Mouse (Mus musculus): ENCODE measurements around the gene Gabra1.

- TF ChIP-seq GATA1 (IDR thresholded peaks at IDR 0.05; ENCODE audit: low read length) (no peak), TAL1 (IDR thresholded peaks at IDR 0.05; ENCODE audit: low read length) (no peak)
Measured at GRCm38 (mm10) chr11:42178296-42178695, 4.4 kb downstream of the Gabra1 start.

Measured in erythroblast, embryonic 14.5 days (primary cell).